Mouse (Mus musculus) NIH3T3 (cell line): ENCODE measurements around the gene Wfdc3.

Source experiments
- DNase-seq: peaks from one replicate; pipeline ENCODE4 v3.0.0-alpha.2; 2012; ENCODE audit warnings: low read depth

The Wfdc3 gene

DNA sequence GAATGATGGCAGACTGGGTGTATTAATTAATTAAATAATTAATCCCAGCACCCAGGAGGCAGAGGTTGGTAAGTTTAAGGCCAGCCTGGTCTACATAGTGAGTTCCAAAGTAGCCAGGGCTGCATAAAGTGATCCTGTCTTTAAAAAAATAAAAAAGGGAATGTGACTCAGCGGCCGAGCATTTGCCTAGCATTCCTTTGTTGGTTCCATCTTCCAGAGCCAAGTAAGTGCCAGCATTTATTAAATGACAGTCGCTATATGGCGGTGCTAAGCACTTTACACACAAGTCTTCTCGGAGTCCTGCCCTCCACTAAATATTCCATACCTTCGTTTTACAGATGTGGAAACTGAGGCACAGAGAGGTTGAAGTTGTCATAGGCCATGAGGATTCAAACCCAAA, 30.4 kb upstream of the Wfdc3 start:
- peak; percentile 69 for DNase-seq

GRCm38 (mm10) chr2:164773989-164774364, 28.2 kb upstream of the Wfdc3 start:
- DNase-seq: no peak

- DNase-seq: no peak
These were observed 27.7 kb upstream of the Wfdc3 start for GRCm38 (mm10) chr2:164773229-164773988.

GRCm38 (mm10) chr2:164771123-164771522, 25.4 kb upstream of the Wfdc3 start:
- DNase-seq: no peak

DNA sequence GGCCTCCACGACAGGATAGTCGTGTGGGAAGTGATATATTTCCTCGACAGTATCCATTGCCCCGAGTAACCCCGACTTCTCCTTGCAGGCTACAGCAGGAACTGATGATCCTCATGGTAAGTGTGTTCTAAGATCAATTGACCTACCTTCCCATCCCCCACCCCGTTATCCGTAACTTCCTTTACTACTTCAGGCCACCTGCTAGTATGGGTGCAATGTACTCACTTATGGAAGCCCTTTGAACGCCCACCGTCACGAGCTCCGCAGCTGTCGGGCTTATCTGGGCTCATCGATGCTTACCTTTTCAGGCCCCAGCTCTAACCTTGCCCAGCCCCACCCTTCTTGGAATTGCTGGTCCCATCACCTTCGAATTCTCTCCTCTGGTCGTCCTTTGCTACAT, 24.5 kb upstream of the Wfdc3 start:
- no peak for DNase-seq

DNA sequence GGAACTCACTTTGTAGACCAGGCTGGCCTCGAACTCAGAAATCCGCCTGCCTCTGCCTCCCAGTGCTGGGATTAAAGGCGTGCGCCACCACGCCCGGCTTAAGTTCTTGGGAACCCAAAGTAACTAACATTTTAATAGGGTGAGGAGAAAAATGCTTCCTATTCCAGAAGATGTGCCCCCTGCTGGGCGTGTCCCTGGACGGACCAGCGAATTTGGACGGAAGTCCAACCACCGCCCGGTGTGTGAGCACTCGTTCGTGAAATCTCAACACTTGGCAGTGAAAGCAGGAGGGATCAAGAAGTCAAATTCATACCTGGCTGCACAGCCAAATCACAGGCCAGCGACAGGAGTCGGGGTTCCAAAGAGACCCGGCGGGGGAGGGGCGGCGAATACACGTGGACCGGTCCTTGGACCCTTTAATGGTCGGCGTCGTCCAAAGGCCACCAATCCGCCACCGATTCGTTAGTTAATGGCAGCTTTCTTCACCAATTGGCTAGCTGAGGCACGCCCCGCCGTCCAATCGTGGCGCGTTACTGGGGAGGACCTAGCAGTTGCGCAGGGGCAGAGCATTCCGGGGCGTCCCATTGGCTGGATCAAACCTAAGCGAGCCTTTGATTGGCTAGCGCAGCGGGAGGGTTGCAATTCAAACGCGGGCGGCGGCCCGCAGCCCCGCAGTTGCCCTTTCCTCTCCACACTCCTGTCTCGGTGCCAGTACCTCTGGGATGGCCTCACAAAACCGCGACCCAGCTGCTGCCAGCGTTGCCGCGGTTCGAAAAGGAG, 23.7 kb upstream of the Wfdc3 start, which contains the start of gene Ube2c:
TSS of gene Ube2c (plus strand) at position 641 of the 780 bp plus-strand sequence.
- peak; percentile 99 for DNase-seq

DNA sequence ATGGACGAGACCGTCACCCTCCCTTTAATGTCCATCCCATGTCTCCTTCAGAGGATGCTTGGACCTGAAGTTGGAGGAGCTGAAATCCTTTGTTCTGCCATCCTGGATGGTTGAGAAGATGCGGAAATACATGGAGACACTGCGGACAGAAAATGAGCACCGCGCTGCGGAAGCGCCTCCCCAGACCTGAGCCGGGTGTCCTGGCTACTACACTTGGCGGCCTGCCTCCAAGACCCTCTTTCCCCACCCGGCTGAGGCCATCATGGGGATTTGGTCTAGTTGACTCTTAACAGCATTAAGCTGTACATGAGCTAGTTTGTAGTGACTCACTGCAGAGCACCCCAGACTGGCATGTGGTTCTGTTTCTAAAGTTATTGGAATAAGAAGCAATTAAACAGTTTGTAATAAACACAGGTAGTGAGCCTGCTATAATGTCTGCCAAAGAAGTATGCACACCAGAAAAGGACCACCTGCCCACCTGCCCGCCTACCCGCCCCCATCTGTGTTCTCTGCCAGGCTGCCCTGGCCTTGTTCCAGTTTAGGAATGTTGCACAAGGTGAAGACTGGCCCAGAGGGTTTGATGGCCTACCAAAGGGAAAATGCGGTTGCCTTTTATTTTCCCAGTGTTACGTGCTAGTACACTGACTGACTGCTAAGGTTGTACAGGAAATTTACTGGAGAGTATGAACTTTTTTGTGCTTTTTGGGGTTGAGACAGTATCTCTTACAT, 22.2 kb upstream of the Wfdc3 start:
- no peak for DNase-seq

GRCm38 (mm10) chr2:164765841-164766240, 20.1 kb upstream of the Wfdc3 start:
- DNase-seq: no peak

- DNase-seq: no peak
These were observed 16.9 kb upstream of the Wfdc3 start for GRCm38 (mm10) chr2:164762593-164762992.

DNA sequence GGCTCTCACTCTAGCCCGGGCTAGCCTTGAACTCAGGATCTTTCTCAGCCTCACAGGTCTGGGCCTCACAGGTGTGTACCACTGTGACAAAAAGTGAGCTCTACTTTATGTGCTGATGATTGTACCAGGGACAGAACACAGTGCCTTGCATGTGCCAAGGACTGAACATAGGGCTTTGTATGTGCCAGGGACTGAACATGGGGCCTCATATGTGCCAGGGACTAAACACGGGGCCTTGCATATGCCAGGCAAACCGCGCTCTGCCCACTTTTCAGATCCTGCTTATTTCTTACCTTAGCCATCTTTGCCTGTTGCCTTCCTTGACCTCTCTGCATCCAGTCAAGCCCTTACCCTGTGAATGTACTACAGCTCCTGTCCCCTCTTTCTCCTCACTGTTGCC, 16.2 kb upstream of the Wfdc3 start:
- no peak for DNase-seq

DNA sequence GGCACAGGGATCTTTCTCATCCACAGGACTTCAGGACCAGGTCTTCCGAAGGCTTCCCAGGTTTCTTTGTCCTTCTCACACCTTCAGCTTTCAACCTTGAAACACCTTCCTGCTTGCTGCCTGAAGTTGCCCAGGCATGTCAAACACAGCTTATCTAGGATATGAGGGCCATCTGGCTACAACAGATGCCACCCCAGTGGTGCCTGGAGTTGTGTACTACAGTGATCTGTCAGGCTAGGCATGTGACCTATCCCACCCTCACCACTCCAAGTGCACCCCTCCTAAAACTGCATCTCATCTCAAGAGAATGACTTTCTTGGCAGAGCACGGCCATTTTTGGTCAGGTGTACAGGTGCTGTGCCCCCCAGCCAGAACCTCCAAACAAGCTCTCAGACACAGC, 15.8 kb upstream of the Wfdc3 start:
- DNase-seq: no peak

DNA sequence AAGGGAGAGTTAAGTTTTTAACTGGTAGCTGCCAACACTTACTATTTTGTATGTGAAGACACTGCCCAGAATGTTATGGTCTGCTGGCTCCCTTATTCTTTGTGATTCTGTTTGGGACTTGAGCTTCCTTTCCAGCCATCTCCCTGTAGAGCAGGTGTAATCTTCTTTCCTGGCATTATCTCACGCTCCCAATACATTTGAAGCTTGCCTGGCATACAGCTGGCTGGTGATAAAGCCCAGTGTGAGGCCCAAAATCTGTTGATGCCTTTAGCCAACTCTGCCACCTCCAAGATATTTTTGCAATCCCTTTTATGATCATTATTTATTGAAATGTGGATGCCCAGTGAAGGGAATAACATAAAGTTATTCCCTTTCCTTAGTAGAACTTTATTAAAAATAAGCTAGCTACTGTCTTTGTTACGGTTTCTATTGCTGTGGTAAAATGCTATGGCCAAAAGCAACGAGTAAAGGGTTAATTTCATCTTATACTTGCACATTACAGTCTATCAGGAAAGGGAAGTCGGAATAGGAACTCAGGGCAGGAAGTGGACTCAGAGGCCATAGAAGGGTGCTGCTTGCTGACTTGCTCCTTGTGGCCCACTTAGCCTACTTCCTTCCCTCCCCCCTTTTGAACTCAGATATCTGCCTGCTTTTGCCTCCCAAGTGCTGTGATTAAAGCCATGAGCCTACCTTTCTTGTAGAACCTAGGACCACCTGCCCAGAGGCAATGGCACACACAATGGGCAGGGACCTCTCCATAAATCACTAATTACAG, 14.5 kb upstream of the Wfdc3 start:
- no peak for DNase-seq

GRCm38 (mm10) chr2:164758692-164759091, 13.0 kb upstream of the Wfdc3 start:
- DNase-seq: no peak

DNA sequence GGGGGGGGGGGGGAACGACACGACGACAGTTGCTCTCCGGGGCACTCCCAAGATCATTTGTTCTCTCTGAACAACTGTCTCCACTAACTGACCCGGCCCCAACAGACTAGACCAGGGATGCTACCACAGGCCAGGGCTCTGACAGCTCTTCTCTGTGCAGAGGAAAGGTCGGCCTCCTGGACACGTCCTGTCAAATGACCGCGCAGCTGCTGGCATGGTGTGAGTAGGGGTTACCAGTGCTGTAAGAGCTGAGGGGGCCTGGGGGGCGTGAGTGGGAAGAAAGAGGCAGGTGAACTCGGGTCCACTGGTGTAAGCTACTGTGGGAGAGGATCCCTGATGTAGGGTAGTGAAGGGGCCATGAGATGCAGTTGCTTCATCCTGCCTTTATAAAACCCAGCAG, 12.1 kb upstream of the Wfdc3 start:
- no peak for DNase-seq

DNA sequence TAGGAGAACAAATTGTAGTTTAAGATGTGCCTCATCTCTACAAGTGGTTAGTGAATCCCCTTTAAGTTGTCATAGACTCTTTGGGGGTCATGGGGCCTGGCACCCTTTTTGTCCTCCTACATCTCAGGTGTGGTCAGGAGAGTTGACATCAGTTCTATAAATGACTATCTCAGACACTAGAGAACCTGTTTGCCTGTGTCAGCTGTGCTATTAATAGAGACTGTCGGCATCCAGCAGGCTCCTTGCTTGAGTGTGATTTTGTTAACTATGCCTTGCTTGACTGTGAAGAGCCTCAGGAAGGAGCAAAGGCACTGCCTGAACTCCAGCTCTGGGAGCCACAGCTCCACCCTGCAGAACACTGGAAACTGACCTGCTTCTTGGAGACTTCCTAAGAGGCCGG, 9.1 kb upstream of the Wfdc3 start:
- DNase-seq: no peak

GRCm38 (mm10) chr2:164754105-164754504, 8.4 kb upstream of the Wfdc3 start:
- DNase-seq: no peak

- DNase-seq: no peak
These were observed 6.7 kb upstream of the Wfdc3 start for GRCm38 (mm10) chr2:164752454-164752853.

DNA sequence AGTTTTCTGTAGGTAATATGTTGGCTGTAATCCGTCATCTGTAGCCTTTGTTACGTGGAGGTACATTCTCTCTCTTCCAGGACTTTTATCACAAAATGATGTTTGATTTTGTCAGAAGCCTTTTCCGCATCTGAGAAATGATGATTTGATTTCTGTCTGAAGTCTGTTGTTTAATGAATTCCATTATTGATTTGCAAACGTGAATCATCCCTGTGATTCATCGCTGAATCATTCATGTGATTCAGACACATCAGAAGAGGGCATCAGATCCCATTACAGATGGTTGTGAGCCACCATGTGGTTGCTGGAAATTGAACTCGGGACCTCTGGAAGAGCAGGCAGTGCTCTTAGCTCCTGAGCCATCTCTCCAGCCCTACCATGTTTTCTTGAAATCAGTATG, 3.3 kb upstream of the Wfdc3 start:
- DNase-seq: peak; percentile 75

- no peak for DNase-seq
These were observed 2.5 kb upstream of the Wfdc3 start for GRCm38 (mm10) chr2:164748191-164748590.

- DNase-seq: no peak
These were observed 962 bp upstream of the Wfdc3 start for GRCm38 (mm10) chr2:164746693-164747092.

- DNase-seq: no peak
These were observed 744 bp downstream of the Wfdc3 start for GRCm38 (mm10) chr2:164744987-164745386.

GRCm38 (mm10) chr2:164739876-164740275, 5.9 kb downstream of the Wfdc3 start:
- DNase-seq: peak; percentile 69
